Mouse (Mus musculus): Measurements from ENCODE around the gene Lefty1.
"Not testable (repeated sequence)": the region's sequence is repeated elsewhere in the genome, so short reads cannot be mapped to it uniquely, and the experiment has no call there.

Gene Lefty1

GRCm38 (mm10) chr1:180956973-180957381 lies 22.2 kb downstream of the Lefty1 start:
- DNase-seq (ENCODE audit: low read depth): no peak

GRCm38 (mm10) chr1:180957989-180958388 lies 23.2 kb downstream of the Lefty1 start:
- no peak for DNase-seq (ENCODE audit: low read depth)

GRCm38 (mm10) chr1:180958797-180959196 lies 24.0 kb downstream of the Lefty1 start:
- no peak for DNase-seq (ENCODE audit: low read depth)

GRCm38 (mm10) chr1:180965786-180966185 lies 31.0 kb downstream of the Lefty1 start:
- DNase-seq (ENCODE audit: low read depth): no peak

GRCm38 (mm10) chr1:180966542-180966941 lies 31.7 kb downstream of the Lefty1 start:
- DNase-seq (ENCODE audit: low read depth): no peak

GRCm38 (mm10) chr1:180967261-180967660 lies 32.4 kb downstream of the Lefty1 start:
- no peak for DNase-seq (ENCODE audit: low read depth)

GRCm38 (mm10) chr1:180972941-180973340 lies 38.1 kb downstream of the Lefty1 start:
- no peak for DNase-seq (ENCODE audit: low read depth)

GRCm38 (mm10) chr1:180974126-180974746 lies 39.4 kb downstream of the Lefty1 start:
- no peak for DNase-seq (ENCODE audit: low read depth)

- DNase-seq (ENCODE audit: low read depth): no peak
These were observed 41.4 kb downstream of the Lefty1 start for GRCm38 (mm10) chr1:180976110-180976679.

GRCm38 (mm10) chr1:180979484-180980251 lies 44.8 kb downstream of the Lefty1 start:
- DNase-seq (ENCODE audit: low read depth): no peak

- no peak for DNase-seq (ENCODE audit: low read depth)
These were observed 45.6 kb downstream of the Lefty1 start for GRCm38 (mm10) chr1:180980464-180980863.

- DNase-seq (ENCODE audit: low read depth): not testable (repeated sequence)
These were observed 46.6 kb downstream of the Lefty1 start for GRCm38 (mm10) chr1:180981298-180982046.

GRCm38 (mm10) chr1:180986701-180987100 lies 51.9 kb downstream of the Lefty1 start:
- DNase-seq (ENCODE audit: low read depth): no peak

GRCm38 (mm10) chr1:180987759-180988158 lies 52.9 kb downstream of the Lefty1 start:
- no peak for DNase-seq (ENCODE audit: low read depth)
